Mouse (Mus musculus) lung, adult 18-20 months (tissue): Measurements from ENCODE around the gene Ssxb9.
"Not testable (repeated sequence)": the region's sequence is repeated elsewhere in the genome, so short reads cannot be mapped to it uniquely, and the experiment has no call there.

Source experiments
- DNase-seq, 2 experiments: peaks; one replicate each; pipeline ENCODE4 v3.0.0; 2022; ENCODE audit warnings: mixed read lengths in 2 of 2

Ssxb9 gene

DNA sequence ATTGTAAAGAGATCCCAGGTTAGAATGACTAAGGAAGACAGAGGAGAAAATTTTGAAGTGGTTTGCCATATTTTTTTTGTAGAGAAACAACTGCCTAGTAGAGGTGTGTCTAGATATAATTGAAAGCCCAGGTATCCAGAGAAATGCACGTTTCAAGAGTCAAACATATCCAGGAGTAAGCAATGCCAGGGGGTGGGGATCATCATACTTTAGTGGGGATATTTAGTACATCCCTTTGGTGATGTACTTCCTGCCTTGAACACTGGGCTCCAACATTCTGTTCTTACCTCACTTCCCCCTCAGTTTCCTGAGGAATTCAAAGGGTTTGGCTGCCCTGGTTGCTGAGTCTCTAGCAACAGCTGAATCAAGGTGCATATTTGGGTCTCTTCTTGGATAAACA, at the start of gene Ssxb9:
Gene Ssxb9, plus strand, starts transcription at position 301 of the 400 bp plus-strand sequence.
- not testable (repeated sequence) for DNase-seq

GRCm38 (mm10) chrX:8327124-8327523, 39.7 kb upstream of the Ssxb9 start, which contains the start of gene Ssxb10:
Ssxb10 (plus strand) TSS chrX:8327424.
- no peak for DNase-seq

GRCm38 (mm10) chrX:8413005-8413404, 46.2 kb downstream of the Ssxb9 start, which contains the start of gene Ssxb1:
Ssxb1 (plus strand) TSS chrX:8413305.
- DNase-seq, result not testable (repeated sequence)
